Mouse (Mus musculus) cerebellum, adult 18-20 months (tissue): ENCODE results near the gene Tomm20.

Source experiments
- DNase-seq, 2 experiments: peaks; one replicate each; pipeline ENCODE4 v3.0.0; 2021

Gene Tomm20

GRCm38 (mm10) chr8:126961516-126961915 lies 15.9 kb upstream of the Tomm20 start:
- DNase-seq, result no peak

DNA sequence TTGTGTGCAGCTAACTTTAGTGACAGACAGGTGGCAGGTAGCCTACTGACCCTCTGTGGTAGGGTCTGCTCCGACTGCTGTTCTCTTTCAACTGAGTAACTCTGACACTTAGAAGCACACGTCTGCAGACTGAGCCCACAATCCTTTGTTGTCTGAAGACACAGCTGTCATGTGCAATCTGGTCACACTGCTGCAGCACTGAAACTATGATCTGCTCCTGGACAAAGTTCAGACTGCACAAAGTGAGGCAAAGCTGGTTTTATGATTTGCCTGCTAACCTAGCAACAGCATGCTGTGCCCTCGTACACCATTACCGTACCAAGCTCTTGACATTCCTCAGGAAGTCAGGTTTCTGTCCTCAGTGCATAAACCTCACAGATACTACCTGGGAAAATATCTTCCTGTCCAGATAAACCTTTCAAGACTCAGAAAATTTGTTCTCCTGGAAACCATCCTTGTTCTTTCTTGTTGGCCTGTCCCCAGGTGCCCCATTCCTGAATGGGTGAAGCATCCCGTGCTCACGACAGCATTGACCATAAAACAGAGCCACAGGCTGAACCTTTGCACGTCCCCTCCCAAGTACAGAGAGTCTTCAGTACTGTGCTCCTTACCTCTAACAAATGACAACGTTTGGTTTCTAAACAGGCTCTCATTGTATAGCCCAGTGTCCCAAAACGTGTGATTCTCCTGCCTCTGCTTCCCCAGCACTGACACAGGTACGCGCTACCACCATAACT lies 6.4 kb upstream of the Tomm20 start:
- DNase-seq, result no peak

- DNase-seq, result no peak
Observed at GRCm38 (mm10) chr8:126949527-126949926, 3.9 kb upstream of the Tomm20 start.

- no peak for DNase-seq
Observed at GRCm38 (mm10) chr8:126946444-126946843, 800 bp upstream of the Tomm20 start.

DNA sequence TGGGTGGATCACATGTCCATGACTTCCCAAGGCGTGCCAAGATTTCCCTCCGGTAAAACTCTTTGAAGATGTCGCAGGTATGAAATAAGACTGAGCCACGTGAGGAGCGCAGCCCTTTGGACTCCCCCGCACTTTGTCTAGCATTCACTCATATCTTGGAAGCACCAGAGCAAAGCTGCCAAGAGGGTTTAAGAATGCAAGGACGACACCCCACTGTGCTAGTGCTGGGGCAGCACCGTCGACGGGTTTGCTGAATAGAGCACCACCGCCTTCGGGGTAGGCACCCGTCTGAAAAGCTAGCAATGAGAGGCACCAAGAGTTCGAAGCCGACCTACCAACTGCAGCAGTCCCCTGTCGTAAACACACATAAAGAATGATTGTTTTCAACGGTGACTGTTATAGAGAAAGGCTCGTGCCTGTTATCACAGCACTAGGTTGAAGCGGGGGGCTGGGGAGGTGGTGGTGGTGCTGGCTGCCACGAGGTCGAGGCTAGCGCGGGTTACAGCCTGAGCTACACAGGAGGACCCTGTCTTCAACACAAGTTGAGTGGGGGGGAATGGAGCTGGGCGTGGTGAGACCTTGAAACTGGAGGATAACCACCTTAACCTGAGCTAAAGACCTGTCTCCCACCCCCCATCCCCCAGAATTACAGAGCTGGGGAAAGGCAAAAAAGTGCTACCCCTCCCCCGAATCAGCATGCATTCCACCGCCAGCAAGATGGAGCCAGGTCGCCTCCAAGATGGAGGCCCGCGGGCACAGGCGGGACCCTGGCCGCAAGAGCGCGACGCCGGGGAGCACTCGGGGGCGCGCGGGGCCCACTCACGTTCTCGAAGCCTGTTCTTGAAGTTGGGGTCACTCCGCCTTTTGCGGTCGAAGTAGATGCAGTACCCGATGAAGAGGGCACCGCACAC lies 608 bp downstream of the Tomm20 start:
- DNase-seq, result peak; percentile 26

- DNase-seq, result no peak
Observed at GRCm38 (mm10) chr8:126943565-126943964, 2.1 kb downstream of the Tomm20 start.

DNA sequence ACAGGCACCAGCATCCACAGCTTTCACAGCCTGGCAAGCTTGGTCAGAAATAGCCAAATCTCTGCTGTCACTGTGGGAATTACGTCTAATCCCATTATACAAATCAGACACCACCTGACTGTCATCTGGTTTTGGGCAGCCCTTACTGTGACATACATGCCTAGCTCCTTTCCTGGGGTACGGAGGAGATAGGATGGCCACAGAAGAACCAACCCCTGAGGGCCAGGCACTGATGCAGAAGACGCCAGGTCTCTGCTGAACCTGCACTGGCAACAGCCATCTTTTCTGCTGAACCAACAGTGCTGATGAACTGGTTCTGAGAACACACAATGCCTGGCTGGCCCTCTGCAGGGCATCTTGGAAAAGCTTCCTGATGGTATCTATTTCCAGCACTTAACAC lies 8.3 kb downstream of the Tomm20 start:
- DNase-seq, result no peak

- DNase-seq, result no peak
Observed at GRCm38 (mm10) chr8:126935932-126936331, 9.7 kb downstream of the Tomm20 start.

GRCm38 (mm10) chr8:126935387-126935786 lies 10.3 kb downstream of the Tomm20 start:
- no peak for DNase-seq

DNA sequence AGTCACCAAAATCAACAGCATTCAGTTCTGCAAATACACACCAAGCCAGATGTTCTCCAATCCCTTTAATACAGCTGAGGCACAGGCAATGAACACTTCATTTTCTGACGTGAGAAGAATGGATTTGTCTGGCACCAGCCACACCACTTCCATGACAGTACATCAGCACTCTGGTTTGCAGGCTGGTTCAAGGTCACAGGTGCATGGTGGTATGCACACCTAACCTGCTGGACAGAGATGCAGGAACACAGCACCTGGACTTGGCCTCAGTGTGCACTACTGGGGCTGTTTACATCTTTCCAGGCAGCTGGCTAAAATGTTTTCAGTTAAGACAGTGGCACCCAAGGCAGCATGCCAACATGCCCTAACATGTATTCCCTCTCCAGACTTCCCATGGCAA lies 13.0 kb downstream of the Tomm20 start:
- DNase-seq, result no peak

GRCm38 (mm10) chr8:126932249-126932648 lies 13.4 kb downstream of the Tomm20 start:
- DNase-seq, result no peak

- DNase-seq, result no peak
Observed at GRCm38 (mm10) chr8:126931720-126932119, 13.9 kb downstream of the Tomm20 start.

DNA sequence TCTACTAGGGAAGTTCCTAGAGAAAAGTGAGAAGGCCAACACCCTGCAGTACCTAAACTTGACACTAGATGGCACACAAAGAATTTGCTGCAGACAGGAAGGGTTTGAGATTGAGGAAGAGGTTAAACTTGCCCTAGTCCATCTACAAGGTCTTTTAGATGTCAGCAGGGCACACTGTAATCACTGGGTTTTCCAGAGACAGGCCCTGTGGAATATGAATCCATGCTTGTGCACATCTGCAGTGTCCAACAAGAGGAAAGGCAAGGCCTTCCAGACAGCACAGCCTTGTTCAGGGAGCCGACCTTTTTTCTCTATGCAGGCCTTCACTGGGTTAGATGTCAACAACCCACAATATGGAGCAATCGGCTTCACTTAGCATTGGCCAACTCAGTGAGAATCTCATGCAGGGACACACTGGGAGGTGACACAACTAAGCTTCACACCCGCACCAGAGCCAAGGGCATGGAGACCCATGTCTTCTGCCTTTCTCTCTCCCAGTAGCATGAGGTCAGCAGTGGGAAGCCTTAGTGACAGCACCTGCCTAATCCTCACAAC lies 16.0 kb downstream of the Tomm20 start:
- DNase-seq, result peak; percentile 68 to 76

DNA sequence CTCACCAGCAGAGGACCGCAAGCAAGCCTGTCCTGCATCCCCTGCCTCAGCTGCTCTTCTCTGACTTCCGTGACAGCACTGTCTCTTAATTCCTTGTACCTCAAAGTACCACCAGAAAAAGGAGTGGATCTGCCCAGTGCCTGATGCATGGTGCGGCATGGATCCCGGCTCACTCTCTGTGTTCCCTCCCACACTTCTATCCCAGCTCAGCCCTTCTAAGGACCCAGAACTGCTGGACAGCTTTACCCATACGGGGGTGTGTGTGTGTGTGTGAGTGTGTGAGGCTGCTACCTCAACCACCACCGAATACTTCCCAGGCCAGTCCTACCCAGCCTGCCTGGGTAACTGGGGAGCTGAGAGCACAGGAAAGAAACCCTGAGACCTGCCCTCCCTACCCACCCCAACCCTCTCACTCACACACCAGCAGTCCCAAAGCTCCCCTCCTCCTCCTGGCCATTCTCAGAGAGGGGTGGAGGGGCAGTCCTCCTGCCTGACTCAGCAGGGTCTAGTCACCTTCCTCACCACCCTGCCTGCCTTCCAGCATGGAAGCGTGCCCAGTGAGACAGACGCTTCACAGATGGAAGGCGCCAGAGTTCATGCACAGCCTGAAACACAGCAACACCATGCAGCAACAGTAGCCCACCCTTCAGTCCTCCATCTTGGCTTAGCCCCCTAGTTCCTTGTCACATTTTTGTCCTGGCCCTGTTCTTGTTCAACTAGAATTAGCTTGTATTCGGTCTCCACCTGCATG lies 16.7 kb downstream of the Tomm20 start:
- peak; percentile 31 to 42 for DNase-seq

DNA sequence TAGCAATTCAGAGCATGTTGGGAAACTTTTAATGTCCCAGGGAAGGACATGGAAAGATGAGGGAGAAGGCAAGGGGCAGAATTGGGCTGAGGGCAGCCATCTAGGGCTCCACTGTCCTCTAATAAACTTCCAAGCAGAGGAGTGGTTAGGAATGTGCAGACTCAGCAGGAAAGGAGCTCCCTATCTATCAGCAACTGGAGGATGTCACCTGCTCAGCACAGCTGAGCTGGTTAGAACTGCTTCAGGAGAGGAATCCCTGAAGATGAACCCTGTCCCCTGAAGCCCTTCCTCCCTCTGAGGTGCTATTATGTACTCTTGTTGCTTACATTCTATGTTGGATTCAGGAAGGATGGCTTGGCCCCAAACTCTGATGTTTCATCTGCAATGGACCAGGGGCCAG lies 17.6 kb downstream of the Tomm20 start:
- DNase-seq, result no peak

- no peak for DNase-seq
Observed at GRCm38 (mm10) chr8:126927058-126927457, 18.6 kb downstream of the Tomm20 start.

DNA sequence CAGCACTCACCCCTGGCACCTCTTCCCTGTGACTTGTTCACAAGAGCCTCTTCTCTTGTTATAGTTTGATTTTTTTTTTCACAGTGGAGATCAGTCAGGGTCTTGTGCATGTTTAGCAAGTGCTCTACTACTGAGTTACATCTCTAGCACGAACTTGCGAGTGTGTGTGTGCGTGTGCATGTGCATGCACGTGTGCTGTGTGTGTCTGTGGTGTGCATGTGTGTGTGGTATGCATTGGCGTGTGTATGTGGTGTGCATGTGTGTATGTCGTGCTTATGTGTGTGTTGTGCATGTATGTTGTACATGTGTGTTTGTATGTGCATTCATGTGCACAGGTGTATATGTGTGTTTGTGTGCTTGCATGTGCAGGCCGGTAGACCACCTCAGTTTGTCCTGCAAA lies 22.7 kb downstream of the Tomm20 start:
- no peak for DNase-seq

- no peak for DNase-seq
Observed at GRCm38 (mm10) chr8:126921432-126921831, 24.2 kb downstream of the Tomm20 start.

DNA sequence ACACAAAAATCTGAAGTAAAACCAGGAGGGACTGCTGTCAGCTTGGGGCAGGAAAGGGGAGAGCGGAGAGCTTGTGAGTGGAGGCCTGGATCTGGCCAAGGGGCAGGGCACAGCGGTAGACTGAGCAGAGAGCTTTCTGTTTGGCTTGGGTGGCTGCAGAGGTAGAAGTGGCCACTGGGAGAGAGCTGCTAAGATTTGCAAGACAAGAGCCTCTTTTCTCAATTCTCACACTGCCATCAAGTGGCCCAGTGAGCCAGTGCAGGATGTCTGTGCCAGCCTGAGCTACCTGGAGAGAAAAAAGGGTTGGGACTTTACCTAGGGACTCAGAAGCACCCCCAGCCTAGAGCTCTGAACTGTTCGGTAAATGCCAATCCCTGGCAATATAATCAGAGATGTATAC lies 24.8 kb downstream of the Tomm20 start:
- peak; percentile 78 to 86 for DNase-seq

DNA sequence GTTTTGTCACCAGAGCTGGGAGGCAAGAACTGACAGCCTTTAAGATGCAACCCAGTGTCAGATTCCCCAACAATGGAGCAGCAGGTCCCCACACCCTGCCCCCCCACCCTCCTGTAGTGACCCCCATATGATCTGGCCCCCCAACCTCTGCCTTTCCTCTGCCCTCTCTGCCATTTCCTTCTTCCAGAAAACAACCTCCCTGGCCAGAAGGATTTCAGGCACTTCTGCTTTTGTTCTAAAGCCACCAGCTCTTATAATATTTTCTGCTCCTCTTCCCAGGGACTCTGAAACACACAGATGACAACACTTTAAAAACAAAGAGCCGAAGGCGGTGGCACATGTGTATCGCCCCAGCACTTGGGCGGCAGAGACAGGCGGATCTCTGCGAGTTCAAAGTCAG lies 25.3 kb downstream of the Tomm20 start:
- no peak for DNase-seq

- DNase-seq, result no peak
Observed at GRCm38 (mm10) chr8:126919703-126920102, 25.9 kb downstream of the Tomm20 start.

DNA sequence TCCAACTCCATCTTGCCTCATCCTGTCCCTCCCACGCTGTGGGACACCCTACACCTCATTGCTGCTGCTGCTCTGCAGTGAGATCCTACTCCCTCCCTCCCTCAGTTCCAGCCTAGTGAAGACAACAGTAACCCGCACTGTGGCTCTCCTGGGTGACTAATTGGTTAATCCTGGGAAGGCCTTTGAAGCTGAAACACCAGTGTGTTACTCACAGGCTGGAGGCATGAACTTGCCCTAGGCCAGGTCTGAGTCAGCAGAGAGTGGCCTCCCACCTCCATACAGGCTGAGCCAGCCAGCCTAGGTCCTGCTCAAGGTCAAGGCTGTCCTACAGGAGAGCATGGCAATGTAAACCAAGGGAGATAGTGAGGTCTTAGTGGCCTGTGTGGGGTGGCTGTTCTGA lies 26.4 kb downstream of the Tomm20 start:
- DNase-seq, result no peak

DNA sequence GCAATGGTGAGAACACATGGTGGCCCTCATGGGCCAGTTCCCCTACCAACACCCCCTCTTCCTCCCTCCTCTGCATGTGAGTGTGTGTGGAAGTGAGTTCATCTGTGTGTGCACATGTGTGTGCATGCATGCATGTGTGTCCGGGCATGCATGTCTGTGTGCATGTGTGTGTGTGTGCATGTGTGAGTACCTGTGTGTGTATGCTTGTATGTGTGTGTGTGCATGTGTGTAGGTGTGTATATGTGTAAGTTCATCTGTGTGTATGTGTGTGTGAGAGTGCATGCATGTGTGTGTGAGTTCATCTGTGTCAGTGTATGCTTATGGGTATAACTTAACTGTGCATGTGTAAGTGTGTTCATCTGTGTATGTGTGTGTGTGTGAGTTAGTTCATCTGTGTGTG lies 27.3 kb downstream of the Tomm20 start:
- no peak for DNase-seq
